Mouse (Mus musculus) neural tube, embryonic 11.5 days (tissue): ENCODE results near the gene Cldn2. TPM values are rescaled to one million over a fixed set of nuclear protein-coding genes. Genes with fewer than 3 reads are reported as not detected.

Experiments
- ATAC-seq: fragments of 200-750 bp; cut with Nextera tagmentation; 2 replicates; pipeline ENCODE4 v1.8.0; 2017; ENCODE audit warnings: moderate number of reproducible peaks, mild to moderate bottlenecking, moderate TSS enrichment, moderate library complexity; ENCODE audit not compliant: insufficient read depth, low FRiP score, low TSS enrichment
- DNase-seq: peaks from one replicate; pipeline ENCODE4 v3.0.0-alpha.2; 2015; ENCODE audit warnings: low spot score
- H3K27ac ChIP-seq: fragments of 300-500 bp; sonication (generic); 2 replicates; pipeline ENCODE4 v1.5.1; 2014; ENCODE audit warnings: low read depth, mild to moderate bottlenecking, low read length
- H3K27me3 ChIP-seq: fragments of 300-500 bp; sonication (generic); 2 replicates; pipeline ENCODE4 v1.6.1; 2014; ENCODE audit warnings: mild to moderate bottlenecking, low read length, mixed read lengths; ENCODE audit not compliant: control insufficient read depth, insufficient read depth
- H3K36me3 ChIP-seq: fragments of 300-500 bp; sonication (generic); 2 replicates; pipeline ENCODE4 v1.6.1; 2014; ENCODE audit warnings: mild to moderate bottlenecking, low read length, moderate library complexity, mixed read lengths; ENCODE audit not compliant: control insufficient read depth, insufficient read depth
- H3K4me1 ChIP-seq: fragments of 300-500 bp; sonication (generic); 2 replicates; pipeline ENCODE4 v1.6.1; 2014; ENCODE audit warnings: low read length, mixed read lengths; ENCODE audit not compliant: control insufficient read depth, insufficient read depth
- H3K4me2 ChIP-seq: fragments of 300-500 bp; sonication (generic); 2 replicates; pipeline ENCODE4 v1.6.1; 2014; ENCODE audit warnings: low read depth, mild to moderate bottlenecking, moderate library complexity
- H3K4me3 ChIP-seq: fragments of 300-500 bp; sonication (generic); 2 replicates; pipeline ENCODE4 v1.5.1; 2014; ENCODE audit warnings: low read depth, low read length
- H3K9ac ChIP-seq: fragments of 300-500 bp; sonication (generic); 2 replicates; pipeline ENCODE4 v1.6.1; 2014; ENCODE audit warnings: mild to moderate bottlenecking, low read length
- H3K9me3 ChIP-seq: fragments of 300-500 bp; sonication (generic); 2 replicates; pipeline ENCODE4 v1.6.1; 2016; ENCODE audit warnings: low read length; ENCODE audit not compliant: control insufficient read depth
- WGBS: fragments of 180-500 bp; shearing (Covaris S2); extraction: QIAGEN DNeasy Blood & Tissue Kit; methylation state at CpG from one replicate; pipeline ENCODE4 v1.1.7; 2014; 5-methylcytosine and 5-hydroxymethylcytosine counted together
- polyA plus RNA-seq: library from polyadenylated mRNA; unstranded; fragments of >200 nt; fragmentation: Nextera tagmentation; extraction: Ambion mirVana; gene quantifications from 2 replicates; pipeline ENCODE4 v1.2.1, GENCODE M21; 2014

Cldn2 gene
- polyA plus RNA-seq, 1 experiment from 2014 or later, result 0.32 TPM

GRCm38 (mm10) chrX:139797875-139798274 is 2.8 kb upstream of the Cldn2 start:
- H3K27me3 ChIP-seq, result no peaks in the 10 kb centered on the region
- WGBS, result 84% methylated on average over 9 of the region's 9 CpGs
- no peak overlapping the region for H3K4me3 ChIP-seq
- no peak overlapping the region for H3K4me2 ChIP-seq
- H3K9me3 ChIP-seq, result no peaks in the 10 kb centered on the region
- no peak for ATAC-seq
- no peaks in the 10 kb centered on the region for H3K36me3 ChIP-seq
- DNase-seq, result no peak
- no peaks in the 10 kb centered on the region for H3K4me1 ChIP-seq
- H3K27ac ChIP-seq, result no peak overlapping the region
- H3K9ac ChIP-seq, result no peak overlapping the region

GRCm38 (mm10) chrX:139799953-139800352 is 675 bp upstream of the Cldn2 start:
- ATAC-seq, result no peak
- no peaks in the 10 kb centered on the region for H3K4me1 ChIP-seq
- DNase-seq, result no peak
- H3K4me2 ChIP-seq, result no peak overlapping the region
- no peak overlapping the region for H3K4me3 ChIP-seq
- H3K9me3 ChIP-seq, result no peaks in the 10 kb centered on the region
- H3K36me3 ChIP-seq, result no peaks in the 10 kb centered on the region
- 79% methylated on average over 3 of the region's 3 CpGs for WGBS
- no peaks in the 10 kb centered on the region for H3K27me3 ChIP-seq
- H3K27ac ChIP-seq, result no peak overlapping the region
- no peak overlapping the region for H3K9ac ChIP-seq

GRCm38 (mm10) chrX:139803028-139803427 is 2.4 kb downstream of the Cldn2 start:
- no peak for ATAC-seq
- 75% methylated on average over 2 of the region's 2 CpGs for WGBS
- Histone ChIP-seq H3K27ac (no peak overlapping the region), H3K27me3 (no peaks in the 10 kb centered on the region), H3K4me2 (no peak overlapping the region), H3K36me3 (no peaks in the 10 kb centered on the region), H3K4me1 (no peaks in the 10 kb centered on the region), H3K9me3 (no peaks in the 10 kb centered on the region), H3K4me3 (no peak overlapping the region), H3K9ac (no peak overlapping the region)
- no peak for DNase-seq

GRCm38 (mm10) chrX:139805918-139806317 is 5.3 kb downstream of the Cldn2 start:
- Histone ChIP-seq H3K9me3 (no peaks in the 10 kb centered on the region), H3K27ac (no peak overlapping the region), H3K27me3 (no peaks in the 10 kb centered on the region), H3K4me2 (no peak overlapping the region), H3K36me3 (no peaks in the 10 kb centered on the region), H3K9ac (no peak overlapping the region), H3K4me3 (no peak overlapping the region), H3K4me1 (no peaks in the 10 kb centered on the region)
- DNase-seq (no peak), ATAC-seq (no peak)
- WGBS, result 84% methylated on average over 4 of the region's 4 CpGs

- H3K4me3 ChIP-seq, result no peak overlapping the region
- H3K36me3 ChIP-seq, result no peaks in the 10 kb centered on the region
- no peak for DNase-seq
- H3K27ac ChIP-seq, result no peak overlapping the region
- H3K9me3 ChIP-seq, result no peaks in the 10 kb centered on the region
- H3K9ac ChIP-seq, result no peak overlapping the region
- ATAC-seq, result no peak
- no peaks in the 10 kb centered on the region for H3K27me3 ChIP-seq
- H3K4me1 ChIP-seq, result no peaks in the 10 kb centered on the region
- H3K4me2 ChIP-seq, result no peak overlapping the region
- 82% methylated on average over 2 of the region's 2 CpGs for WGBS
These were observed 6.8 kb downstream of the Cldn2 start for GRCm38 (mm10) chrX:139807391-139807790.

- WGBS, result 57% methylated on average over 4 of the region's 4 CpGs
- Histone ChIP-seq H3K9me3 (no peaks in the 10 kb centered on the region), H3K27me3 (no peaks in the 10 kb centered on the region), H3K4me1 (no peaks in the 10 kb centered on the region), H3K27ac (no peak overlapping the region), H3K36me3 (no peaks in the 10 kb centered on the region), H3K4me2 (no peak overlapping the region), H3K9ac (no peak overlapping the region), H3K4me3 (no peak overlapping the region)
- ATAC-seq, result no peak
- DNase-seq, result no peak
These were observed 7.5 kb downstream of the Cldn2 start for GRCm38 (mm10) chrX:139808085-139808484.

DNA sequence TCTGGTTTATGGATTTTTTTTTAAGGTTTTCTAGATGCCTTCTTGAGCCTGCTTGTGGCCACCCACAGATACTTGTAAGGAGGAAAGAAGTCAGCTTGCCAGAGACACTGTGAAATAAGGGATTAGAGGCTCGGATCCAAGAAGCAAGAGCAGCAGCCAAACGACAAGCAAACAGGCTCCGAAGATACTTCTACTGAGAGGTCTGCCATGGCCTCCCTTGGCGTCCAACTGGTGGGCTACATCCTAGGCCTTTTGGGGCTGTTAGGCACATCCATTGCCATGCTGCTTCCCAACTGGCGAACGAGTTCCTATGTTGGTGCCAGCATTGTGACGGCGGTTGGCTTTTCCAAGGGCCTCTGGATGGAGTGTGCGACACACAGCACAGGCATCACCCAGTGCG is 7.9 kb downstream of the Cldn2 start:
- WGBS, result 94% methylated on average over 10 of the region's 10 CpGs
- Histone ChIP-seq H3K4me1 (no peaks in the 10 kb centered on the region), H3K36me3 (no peaks in the 10 kb centered on the region), H3K4me2 (no peak overlapping the region), H3K4me3 (no peak overlapping the region), H3K9me3 (no peaks in the 10 kb centered on the region), H3K9ac (no peak overlapping the region), H3K27me3 (no peaks in the 10 kb centered on the region), H3K27ac (no peak overlapping the region)
- DNase-seq (no peak), ATAC-seq (no peak)

DNA sequence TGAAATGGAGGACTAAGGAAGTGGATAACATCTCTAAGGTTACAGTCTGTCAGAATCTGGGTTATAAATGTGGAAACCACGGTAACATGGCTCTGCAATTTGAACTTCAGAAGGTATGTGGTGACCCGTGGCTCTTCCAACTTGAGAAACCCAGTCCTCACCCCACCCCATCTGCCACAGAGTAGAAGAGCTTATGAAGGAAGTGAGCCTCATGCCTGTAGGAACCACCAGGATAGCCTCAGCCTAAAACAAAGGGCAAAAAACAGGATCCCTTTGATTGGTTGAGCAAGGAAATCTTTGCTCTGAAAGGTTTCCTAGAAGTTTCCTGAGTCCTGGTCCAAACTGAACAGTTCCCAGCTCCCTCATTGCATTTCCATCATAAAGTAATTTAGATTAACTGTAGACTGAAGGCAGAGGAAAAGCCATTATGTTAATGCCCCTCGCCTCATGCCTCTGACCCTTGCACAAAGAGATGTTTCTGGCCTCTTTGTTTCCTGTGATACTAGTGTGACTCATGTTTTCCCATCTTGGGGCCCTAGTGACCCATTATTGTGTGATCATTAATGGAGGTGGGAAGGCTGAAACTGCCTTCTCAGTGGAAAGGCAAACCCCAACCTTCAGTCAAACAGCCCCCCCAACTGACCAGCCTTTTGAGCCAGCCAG is 12.1 kb downstream of the Cldn2 start:
- Histone ChIP-seq H3K36me3 (no peaks in the 10 kb centered on the region), H3K9ac (no peak overlapping the region), H3K27ac (no peak overlapping the region), H3K9me3 (no peaks in the 10 kb centered on the region), H3K4me3 (no peak overlapping the region), H3K4me2 (no peak overlapping the region), H3K4me1 (no peaks in the 10 kb centered on the region), H3K27me3 (no peaks in the 10 kb centered on the region)
- DNase-seq (no peak), ATAC-seq (no peak)
- WGBS, result 58% methylated on average over 3 of the region's 3 CpGs

DNA sequence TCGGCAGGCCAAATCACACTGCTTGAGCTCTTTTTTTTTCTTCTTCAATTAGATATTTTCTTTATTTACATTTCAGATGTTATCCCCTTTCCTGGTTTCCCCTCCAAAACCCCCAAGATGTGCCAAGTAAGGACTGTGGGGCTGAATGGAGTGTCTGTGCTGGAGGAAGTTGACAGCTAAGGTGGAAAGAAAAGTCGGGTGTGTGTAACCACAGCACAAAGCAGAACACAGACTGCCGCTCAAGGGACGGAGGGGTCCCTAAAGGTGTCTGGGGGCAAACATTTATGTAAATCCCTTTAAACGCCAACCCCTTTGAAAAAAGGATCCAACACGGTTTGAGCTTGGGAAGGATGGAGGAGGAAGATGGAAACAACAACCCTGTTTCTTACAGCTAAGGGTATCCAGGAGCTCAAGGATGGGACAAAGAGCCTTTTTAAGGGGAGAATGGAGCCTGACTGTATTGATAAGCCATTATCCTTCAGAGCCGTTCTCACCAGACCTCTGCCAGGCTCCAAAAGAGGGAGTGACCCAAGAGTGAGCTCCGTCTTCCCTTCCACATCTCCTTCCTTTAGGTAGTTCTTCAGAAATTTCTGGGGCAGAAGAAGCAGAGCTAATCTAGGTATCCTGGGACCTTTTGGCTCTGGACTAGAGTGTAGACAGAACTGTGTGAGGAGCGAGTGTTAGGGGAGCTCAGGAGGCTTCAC is 12.8 kb downstream of the Cldn2 start:
- no peak for ATAC-seq
- 84% methylated on average over 9 of the region's 9 CpGs for WGBS
- no peak for DNase-seq
- H3K27me3 ChIP-seq, result no peaks in the 10 kb centered on the region
- no peaks in the 10 kb centered on the region for H3K36me3 ChIP-seq
- H3K9ac ChIP-seq, result no peak overlapping the region
- no peak overlapping the region for H3K4me3 ChIP-seq
- no peak overlapping the region for H3K4me2 ChIP-seq
- no peaks in the 10 kb centered on the region for H3K4me1 ChIP-seq
- no peak overlapping the region for H3K27ac ChIP-seq
- no peaks in the 10 kb centered on the region for H3K9me3 ChIP-seq
